Mouse (Mus musculus) lung, postnatal 0 days (tissue): ENCODE measurements around the gene Cntn5. TPM values are rescaled to one million over a fixed set of nuclear protein-coding genes. Genes with fewer than 3 reads are reported as not detected.

Experiments
- ATAC-seq: fragments of 200-750 bp; cut with Nextera tagmentation; 2 replicates; pipeline ENCODE4 v1.8.0; 2017; ENCODE audit warnings: moderate library complexity
- DNase-seq: peaks from one replicate; pipeline ENCODE4 v3.0.0-alpha.2; 2016; ENCODE audit warnings: low spot score
- H3K27ac ChIP-seq: fragments of 300-500 bp; sonication (generic); 2 replicates; pipeline ENCODE4 v1.5.1; 2014; ENCODE audit warnings: antibody characterized with exemption, mild to moderate bottlenecking, low read length, mixed read lengths
- H3K27me3 ChIP-seq: fragments of 300-500 bp; sonication (generic); replicated peaks from 2 replicates; pipeline ENCODE4 v1.6.1; 2014; ENCODE audit warnings: low read length, mixed read lengths; ENCODE audit not compliant: insufficient read depth
- H3K36me3 ChIP-seq: fragments of 300-500 bp; sonication (generic); 2 replicates; pipeline ENCODE4 v1.6.1; 2014; ENCODE audit warnings: low read length, mixed read lengths; ENCODE audit not compliant: insufficient read depth
- H3K4me1 ChIP-seq: fragments of 300-500 bp; sonication (generic); 2 replicates; pipeline ENCODE4 v1.6.1; 2014; ENCODE audit warnings: antibody characterized with exemption, low read depth, low read length, mixed read lengths; ENCODE audit not compliant: insufficient read depth
- H3K4me2 ChIP-seq: fragments of 300-500 bp; sonication (generic); replicated peaks from 2 replicates; pipeline ENCODE4 v1.6.1; 2014; ENCODE audit warnings: low read depth, mild to moderate bottlenecking, low read length, moderate library complexity, mixed read lengths
- H3K4me3 ChIP-seq: fragments of 300-500 bp; sonication (generic); 2 replicates; pipeline ENCODE4 v1.5.1; 2014; ENCODE audit warnings: low read depth, low read length
- H3K9ac ChIP-seq: fragments of 300-500 bp; sonication (generic); replicated peaks from 2 replicates; pipeline ENCODE4 v1.6.1; 2014; ENCODE audit warnings: low read depth, mild to moderate bottlenecking
- H3K9me3 ChIP-seq: fragments of 300-500 bp; sonication (generic); 2 replicates; pipeline ENCODE4 v1.6.1; 2016; ENCODE audit warnings: low read length, mixed read lengths
- CTCF ChIP-seq: IDR thresholded peaks from 2 replicates; pipeline ENCODE4 v1.5.1; 2016; ENCODE audit warnings: antibody characterized with exemption, mild to moderate bottlenecking
- EP300 ChIP-seq: IDR thresholded peaks from 2 replicates; pipeline ENCODE4 v1.6.1; 2016; ENCODE audit warnings: antibody characterized with exemption, mild to moderate bottlenecking, control low read depth
- WGBS: fragments of 180-500 bp; shearing (Covaris S2); extraction: QIAGEN DNeasy Blood & Tissue Kit; methylation state at CpG from one replicate; pipeline ENCODE4 v1.1.7; 2014; 5-methylcytosine and 5-hydroxymethylcytosine counted together
- polyA plus RNA-seq: library from polyadenylated mRNA; unstranded; fragments of >200 nt; fragmentation: Nextera tagmentation; extraction: Ambion mirVana; gene quantifications from 2 replicates; pipeline ENCODE4 v1.2.1, GENCODE M21; 2015

Gene Cntn5
- polyA plus RNA-seq, 1 experiment from 2014 or later, result not detected

DNA sequence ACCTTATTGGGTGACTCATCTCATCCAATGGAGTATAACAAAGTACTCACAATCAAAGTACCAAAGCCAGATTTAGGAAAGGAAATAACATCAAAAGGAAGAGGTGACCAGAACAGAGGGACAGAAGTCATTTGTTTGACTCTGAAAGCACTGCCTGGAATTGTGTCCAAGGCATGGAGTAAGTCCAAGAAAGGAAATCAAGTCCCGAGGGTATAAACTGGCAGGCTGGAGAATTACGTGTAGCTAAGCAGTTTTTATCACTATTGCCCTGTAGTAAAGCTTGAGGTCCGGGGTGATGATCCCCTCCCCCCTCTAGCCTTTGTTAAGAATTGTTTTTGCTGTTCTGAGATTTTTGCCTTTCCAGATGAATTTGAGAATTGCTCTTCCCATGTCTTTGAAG lies 185.6 kb downstream of the Cntn5 start:
- 64% methylated on average over 3 of the region's 3 CpGs for whole genome bisulfite sequencing
- TF ChIP-seq CTCF (no peak), EP300 (no peak)
- no peak for ATAC-seq

DNA sequence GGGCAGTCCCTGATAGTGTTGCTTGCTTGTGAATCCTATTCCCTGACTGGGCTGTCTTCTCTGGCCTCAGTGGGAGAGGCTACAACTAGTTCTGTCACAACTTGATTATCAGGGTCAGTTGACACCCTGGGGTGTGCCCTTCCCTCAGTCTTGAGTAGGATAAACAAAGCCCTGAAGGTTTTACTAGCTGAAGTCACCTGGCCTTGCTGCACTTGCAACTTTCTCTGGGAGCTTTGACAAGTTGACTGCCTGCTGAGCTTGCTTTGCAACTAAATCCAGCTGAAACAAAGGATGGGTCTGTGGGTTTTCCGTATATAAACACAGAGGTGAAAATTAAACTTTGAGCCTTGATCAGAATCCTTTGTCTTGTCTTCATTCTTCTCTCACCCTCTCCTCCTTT lies 190.9 kb downstream of the Cntn5 start:
- no peak overlapping the region for H3K4me2 ChIP-seq
- TF ChIP-seq EP300, result no peak
- no peak for TF ChIP-seq CTCF
- no peaks in the 10 kb centered on the region for H3K36me3 ChIP-seq
- H3K4me3 ChIP-seq, result no peak overlapping the region
- no peak overlapping the region for H3K9ac ChIP-seq
- 0% methylated on average over 1 of the region's 1 CpGs for WGBS
- no peaks in the 10 kb centered on the region for H3K9me3 ChIP-seq
- DNase-seq (no peak), ATAC-seq (no peak)
- no peaks in the 10 kb centered on the region for H3K4me1 ChIP-seq
- H3K27me3 ChIP-seq, result no peaks in the 10 kb centered on the region
- H3K27ac ChIP-seq, result no peak overlapping the region

More for the DNA sequence above, 185.6 kb downstream of the Cntn5 start:
- no peak overlapping the region for H3K9ac ChIP-seq
- H3K27ac ChIP-seq, result no peak overlapping the region
- no peaks in the 10 kb centered on the region for H3K27me3 ChIP-seq
- H3K4me3 ChIP-seq, result no peak overlapping the region
- H3K36me3 ChIP-seq, result no peaks in the 10 kb centered on the region
- no peak for DNase-seq
- no peak overlapping the region for H3K4me2 ChIP-seq
- no peaks in the 10 kb centered on the region for H3K4me1 ChIP-seq
- H3K9me3 ChIP-seq, result no peaks in the 10 kb centered on the region

DNA sequence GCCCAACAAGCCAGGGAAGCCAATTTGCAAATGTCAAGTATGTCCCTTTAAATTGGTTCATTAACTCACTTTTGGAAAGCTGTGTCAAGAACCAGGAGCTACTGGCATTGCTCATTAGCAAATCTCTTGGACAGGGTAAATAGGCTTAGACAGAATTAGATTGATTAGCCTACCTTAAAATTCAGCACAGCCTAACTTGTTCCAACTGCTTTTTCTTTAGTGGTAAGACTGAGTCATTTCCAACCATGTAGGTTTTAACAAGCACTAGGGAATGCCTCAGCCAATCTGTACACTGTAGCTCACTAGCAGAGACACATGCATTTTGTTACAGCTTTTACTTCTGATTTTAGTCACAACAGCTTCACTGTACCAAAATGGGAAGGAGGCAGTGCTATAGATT lies 222.9 kb downstream of the Cntn5 start:
- ATAC-seq (no peak), DNase-seq (no peak)
- no peak overlapping the region for H3K27ac ChIP-seq
- no peaks in the 10 kb centered on the region for H3K4me1 ChIP-seq
- no peaks in the 10 kb centered on the region for H3K9me3 ChIP-seq
- TF ChIP-seq CTCF (no peak), EP300 (no peak)
- no peak overlapping the region for H3K9ac ChIP-seq
- no peak overlapping the region for H3K4me2 ChIP-seq
- H3K4me3 ChIP-seq, result no peak overlapping the region
- no peaks in the 10 kb centered on the region for H3K27me3 ChIP-seq
- no peaks in the 10 kb centered on the region for H3K36me3 ChIP-seq

DNA sequence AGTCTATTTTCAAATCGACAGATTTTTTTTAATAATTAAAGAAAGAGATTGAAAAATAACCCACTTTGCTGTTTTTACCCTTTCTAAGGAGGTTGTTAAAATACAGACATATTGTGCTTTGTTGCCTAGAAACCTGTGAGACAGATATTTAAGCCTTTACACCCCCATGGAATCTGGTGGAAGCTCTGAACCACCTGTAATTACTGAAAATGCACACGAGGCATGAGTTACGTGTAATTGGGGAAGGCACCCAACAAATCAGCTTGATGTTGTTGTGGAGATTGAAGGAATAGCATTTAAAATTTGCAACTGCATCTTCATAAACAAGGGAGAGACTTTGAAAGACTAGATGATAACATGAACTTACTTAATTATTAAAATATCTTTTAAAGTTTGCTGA lies 223.4 kb downstream of the Cntn5 start:
- no peak overlapping the region for H3K4me2 ChIP-seq
- no peak overlapping the region for H3K27ac ChIP-seq
- no peak overlapping the region for H3K9ac ChIP-seq
- H3K36me3 ChIP-seq, result no peaks in the 10 kb centered on the region
- no peaks in the 10 kb centered on the region for H3K9me3 ChIP-seq
- ATAC-seq (no peak), DNase-seq (no peak)
- no peaks in the 10 kb centered on the region for H3K27me3 ChIP-seq
- TF ChIP-seq EP300 (no peak), CTCF (no peak)
- WGBS, result 82% methylated on average over 3 of the region's 3 CpGs
- no peak overlapping the region for H3K4me3 ChIP-seq
- no peaks in the 10 kb centered on the region for H3K4me1 ChIP-seq

DNA sequence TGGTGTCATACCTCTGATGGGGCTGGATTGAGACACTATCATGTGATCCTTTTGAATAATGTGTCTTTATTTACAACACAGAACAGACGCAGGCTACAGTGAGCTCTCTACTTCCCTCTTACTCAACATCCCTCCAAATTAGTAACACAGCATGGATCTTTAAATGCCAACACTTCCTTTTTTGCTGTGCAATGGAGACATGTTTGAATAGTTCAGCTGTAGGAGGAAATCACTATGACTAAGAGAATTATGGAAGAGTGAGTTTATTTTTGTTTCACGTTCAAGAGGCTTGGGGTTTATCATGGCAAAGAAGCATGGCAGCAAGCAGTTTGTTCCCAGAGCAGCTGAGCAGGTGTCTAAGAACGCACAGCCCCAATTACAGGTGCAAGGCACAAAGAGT lies 235.9 kb downstream of the Cntn5 start:
- H3K4me2 ChIP-seq, result no peak overlapping the region
- WGBS, result 46% methylated on average over 3 of the region's 3 CpGs
- no peak for ATAC-seq

DNA sequence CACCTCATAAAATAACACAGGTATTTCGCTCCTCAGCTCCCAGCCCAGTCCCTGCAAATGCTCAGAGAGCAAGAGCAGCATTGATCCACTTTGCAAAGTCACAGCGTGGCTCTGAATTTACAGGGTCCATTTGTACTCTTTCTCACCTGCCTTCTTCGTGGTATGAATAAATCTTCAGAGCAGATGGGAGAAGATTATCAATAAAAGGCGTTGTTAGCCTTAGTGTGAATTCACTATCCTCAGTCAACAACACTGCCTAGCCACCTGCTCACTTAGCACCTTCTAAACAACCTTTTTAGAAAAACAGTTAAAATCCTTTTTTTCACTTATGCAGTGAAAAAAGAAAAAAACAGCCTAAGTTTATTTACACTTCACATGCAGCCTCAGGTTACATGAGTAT lies 237.1 kb downstream of the Cntn5 start:
- DNase-seq (no peak), ATAC-seq (no peak)
- H3K9ac ChIP-seq, result no peak overlapping the region
- no peaks in the 10 kb centered on the region for H3K9me3 ChIP-seq
- WGBS, result 44% methylated on average over 4 of the region's 4 CpGs
- H3K36me3 ChIP-seq, result no peaks in the 10 kb centered on the region
- no peaks in the 10 kb centered on the region for H3K27me3 ChIP-seq
- TF ChIP-seq EP300 (no peak), CTCF (no peak)
- no peaks in the 10 kb centered on the region for H3K4me1 ChIP-seq
- H3K4me3 ChIP-seq, result no peak overlapping the region
- H3K4me2 ChIP-seq, result no peak overlapping the region
- H3K27ac ChIP-seq, result no peak overlapping the region

More for the DNA sequence above, 235.9 kb downstream of the Cntn5 start:
- Histone ChIP-seq H3K4me3 (no peak overlapping the region), H3K36me3 (no peaks in the 10 kb centered on the region), H3K9ac (no peak overlapping the region), H3K27me3 (no peaks in the 10 kb centered on the region), H3K9me3 (no peaks in the 10 kb centered on the region), H3K4me1 (no peaks in the 10 kb centered on the region), H3K27ac (no peak overlapping the region)
- no peak for DNase-seq
- TF ChIP-seq CTCF (no peak), EP300 (no peak)

DNA sequence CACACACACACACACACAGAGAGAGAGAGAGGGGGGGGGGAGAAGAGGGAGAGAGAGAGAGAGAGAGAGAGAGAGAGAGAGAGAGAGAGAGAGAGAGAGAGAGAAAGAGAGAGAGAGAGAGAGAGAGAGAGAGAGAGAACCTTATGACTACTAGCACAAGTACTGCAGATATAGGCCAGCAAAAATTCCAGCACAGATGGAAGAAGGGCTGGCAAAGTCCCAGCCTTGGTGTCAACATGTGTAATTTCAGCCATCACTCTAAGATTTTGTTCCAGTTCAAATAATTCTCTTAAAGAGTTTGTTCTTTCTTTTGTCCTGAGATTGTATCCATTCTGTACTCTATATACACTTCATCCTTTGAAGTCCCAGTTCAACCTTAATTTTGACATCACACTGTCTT lies 238.8 kb downstream of the Cntn5 start:
- ATAC-seq, result no peak
- DNase-seq, result no peak
- Histone ChIP-seq H3K4me3 (no peak overlapping the region), H3K4me2 (no peak overlapping the region), H3K9ac (no peak overlapping the region), H3K36me3 (no peaks in the 10 kb centered on the region), H3K9me3 (no peaks in the 10 kb centered on the region), H3K27me3 (no peaks in the 10 kb centered on the region), H3K27ac (no peak overlapping the region), H3K4me1 (no peaks in the 10 kb centered on the region)
- TF ChIP-seq EP300 (no peak), CTCF (no peak)
